Mouse (Mus musculus) embryonic facial prominence, embryonic 12.5 days (tissue): Measurements from ENCODE around the gene Cfap126. TPM values are rescaled to one million over a fixed set of nuclear protein-coding genes. Genes with fewer than 3 reads are reported as not detected.
"Not testable (repeated sequence)": the region's sequence is repeated elsewhere in the genome, so short reads cannot be mapped to it uniquely, and the experiment has no call there.

Experiments
- ATAC-seq: fragments of 200-750 bp; cut with Nextera tagmentation; 2 replicates; pipeline ENCODE4 v1.8.0; 2017; ENCODE audit not compliant: insufficient number of reproducible peaks, insufficient read depth, low FRiP score, low TSS enrichment
- H3K27ac ChIP-seq: fragments of 300-500 bp; sonication (generic); 2 replicates; pipeline ENCODE4 v1.5.1; 2016; ENCODE audit warnings: mild to moderate bottlenecking
- H3K27me3 ChIP-seq: fragments of 300-500 bp; sonication (generic); 2 replicates; pipeline ENCODE4 v1.6.1; 2016; ENCODE audit warnings: mild to moderate bottlenecking, moderate library complexity
- H3K36me3 ChIP-seq: fragments of 300-500 bp; sonication (generic); 2 replicates; pipeline ENCODE4 v1.6.1; 2016; ENCODE audit warnings: mild to moderate bottlenecking
- H3K4me1 ChIP-seq: fragments of 300-500 bp; sonication (generic); 2 replicates; pipeline ENCODE4 v1.6.1; 2016
- H3K4me2 ChIP-seq: fragments of 300-500 bp; sonication (generic); replicated peaks from 2 replicates; pipeline ENCODE4 v1.6.1; 2016; ENCODE audit warnings: mild to moderate bottlenecking, moderate library complexity
- H3K4me3 ChIP-seq: fragments of 300-500 bp; sonication (generic); 2 replicates; pipeline ENCODE4 v1.5.1; 2016; ENCODE audit warnings: mild to moderate bottlenecking
- H3K9ac ChIP-seq: fragments of 300-500 bp; sonication (generic); 2 replicates; pipeline ENCODE4 v1.6.1; 2016; ENCODE audit warnings: mild to moderate bottlenecking, moderate library complexity
- H3K9me3 ChIP-seq: fragments of 300-500 bp; sonication (generic); 2 replicates; pipeline ENCODE4 v1.6.1; 2016; ENCODE audit warnings: mild to moderate bottlenecking, moderate library complexity
- WGBS: fragments of 180-500 bp; shearing (Covaris S2); methylation state at CpG from one replicate; pipeline ENCODE4 v1.1.7; 2016; 5-methylcytosine and 5-hydroxymethylcytosine counted together
- polyA plus RNA-seq: library from polyadenylated mRNA; unstranded; fragments of >200 nt; fragmentation: Nextera tagmentation; extraction: Ambion mirVana; gene quantifications from 2 replicates; pipeline ENCODE4 v1.2.1, GENCODE M21; 2016

Gene Cfap126
- polyA plus RNA-seq, 1 experiment from 2014 or later, result 1.4 TPM

DNA sequence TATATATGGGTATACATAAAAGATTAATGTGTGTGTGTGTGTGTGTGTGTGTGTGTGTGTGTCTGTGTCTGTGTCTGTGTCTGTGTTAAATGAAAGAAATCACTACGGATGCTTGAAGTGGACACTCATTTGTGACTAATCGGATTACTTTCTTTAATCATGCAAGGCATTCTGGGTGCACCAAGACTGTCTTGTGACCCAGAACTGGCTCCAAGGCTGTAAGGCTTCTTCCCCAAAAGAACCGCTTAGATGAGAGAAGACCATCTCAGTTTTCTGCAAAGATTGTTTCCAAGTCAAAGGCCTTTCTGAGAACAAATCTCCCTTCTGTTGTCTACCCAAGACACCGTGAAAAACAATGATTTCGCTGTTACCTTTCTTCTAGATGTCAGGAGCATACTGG lies 36.5 kb upstream of the Cfap126 start:
- H3K4me2 ChIP-seq, H3K36me3 ChIP-seq, H3K9me3 ChIP-seq, H3K27ac ChIP-seq, H3K4me3 ChIP-seq, ATAC-seq, H3K4me1 ChIP-seq, H3K9ac ChIP-seq: not testable (repeated sequence)
- H3K27me3 ChIP-seq, result peaks cover 36% of the 10 kb centered on the region
- 40% methylated on average over 5 of the region's 5 CpGs for WGBS

DNA sequence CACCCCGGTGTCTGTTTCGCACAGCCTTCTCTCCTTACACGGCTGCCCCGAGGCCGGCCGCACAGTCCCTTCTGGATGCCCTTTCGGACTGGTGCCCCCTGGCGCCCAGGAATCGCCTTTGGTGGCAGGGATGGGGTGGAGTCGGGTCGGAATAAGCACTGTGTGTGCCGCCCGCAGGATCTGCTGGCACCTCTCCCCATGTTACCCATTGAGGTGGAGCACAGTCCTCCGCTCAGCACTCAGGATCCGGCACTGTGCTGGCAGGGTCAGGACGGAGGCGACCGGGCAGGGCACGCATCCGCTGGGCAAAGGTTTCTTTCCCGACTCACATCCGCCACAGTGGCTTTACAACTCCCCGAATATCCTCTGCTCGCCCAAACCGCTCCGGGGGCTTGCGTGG lies 35.8 kb upstream of the Cfap126 start:
- ATAC-seq, result 0 out of 2 replicates have a peak, but pooled peaks have one; percentile 6
- not testable (repeated sequence) for H3K9me3 ChIP-seq, H3K9ac ChIP-seq, H3K36me3 ChIP-seq, H3K27ac ChIP-seq, H3K4me1 ChIP-seq
- H3K27me3 ChIP-seq, result peaks cover 36% of the 10 kb centered on the region
- WGBS, result 3% methylated on average over 20 of the region's 27 CpGs
- H3K4me2 ChIP-seq, result peak overlapping the region; percentile 35
- peak overlapping the region; percentile 23; the same call in 1 of the 2 replicates for H3K4me3 ChIP-seq

DNA sequence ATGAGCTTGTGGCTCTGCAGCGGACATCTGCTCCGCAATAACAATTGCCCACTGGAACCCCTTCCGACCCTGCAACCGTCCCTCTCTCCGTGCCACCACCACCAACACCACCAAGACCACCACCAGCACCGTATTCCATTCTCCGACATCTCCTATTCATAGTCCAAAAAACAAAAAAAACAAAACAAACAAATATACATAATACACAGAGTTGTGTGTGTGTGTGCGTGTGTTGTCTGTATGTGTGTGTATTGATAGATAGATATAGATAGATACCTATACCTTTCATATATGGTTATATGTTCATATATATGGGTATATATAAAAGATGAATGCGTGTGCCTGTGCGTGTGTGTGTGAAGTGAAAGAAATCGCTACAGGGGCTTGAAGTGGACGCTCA lies 35.3 kb upstream of the Cfap126 start:
- not testable (repeated sequence) for H3K9ac ChIP-seq, H3K36me3 ChIP-seq, H3K4me3 ChIP-seq, ATAC-seq, H3K9me3 ChIP-seq, H3K27ac ChIP-seq, H3K4me1 ChIP-seq
- Histone ChIP-seq H3K4me2 (peak overlapping the region; percentile 26; the same call in 1 of the 2 replicates), H3K27me3 (peaks cover 36% of the 10 kb centered on the region)
- 28% methylated on average over 12 of the region's 12 CpGs for WGBS

DNA sequence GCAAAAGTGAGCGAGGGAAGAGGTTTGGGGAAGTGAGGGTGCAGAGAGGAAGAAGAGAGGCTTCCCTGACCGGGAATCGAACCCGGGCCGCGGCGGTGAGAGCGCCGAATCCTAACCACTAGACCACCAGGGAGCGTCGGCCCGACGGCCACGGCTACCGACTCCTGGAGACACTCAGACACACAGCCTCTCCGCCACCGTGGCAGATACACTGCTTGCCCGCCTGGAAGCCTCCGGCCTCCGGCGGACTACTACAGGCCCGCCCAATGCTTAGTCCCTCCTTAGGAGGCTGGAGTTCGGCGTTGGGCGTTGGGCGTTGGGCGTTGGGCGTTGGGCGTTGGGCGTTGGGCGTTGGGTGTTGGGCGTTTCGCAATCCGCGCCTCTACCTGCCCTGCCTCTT lies 34.4 kb upstream of the Cfap126 start:
- not testable (repeated sequence) for H3K4me2 ChIP-seq, H3K27ac ChIP-seq, H3K9ac ChIP-seq, H3K36me3 ChIP-seq, H3K9me3 ChIP-seq, H3K4me1 ChIP-seq, H3K4me3 ChIP-seq
- H3K27me3 ChIP-seq, result peaks cover 29% of the 10 kb centered on the region
- peak; percentile 30; the same call in 1 of the 2 replicates for ATAC-seq
- WGBS, result 0% methylated on average over 1 of the region's 35 CpGs

DNA sequence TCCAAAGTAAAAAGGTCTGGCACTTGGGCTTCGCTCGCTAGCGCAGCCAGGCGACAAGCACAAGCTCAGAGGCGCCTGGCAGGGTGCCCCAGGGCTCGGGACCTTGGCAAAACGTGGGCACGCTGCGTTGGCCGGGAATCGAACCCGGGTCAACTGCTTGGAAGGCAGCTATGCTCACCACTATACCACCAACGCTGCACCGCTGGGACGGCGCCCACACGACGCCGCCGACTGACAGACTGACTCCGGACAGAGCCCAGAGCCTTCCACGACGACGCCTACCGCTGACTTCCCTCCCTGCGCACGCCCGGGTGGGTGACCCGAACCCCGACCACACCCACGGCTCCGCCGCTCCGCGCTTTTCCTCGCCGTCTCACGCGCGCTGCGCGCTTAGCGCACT lies 33.9 kb upstream of the Cfap126 start:
- H3K4me2 ChIP-seq, H3K9me3 ChIP-seq, H3K4me3 ChIP-seq, H3K9ac ChIP-seq, H3K36me3 ChIP-seq, H3K27ac ChIP-seq, H3K4me1 ChIP-seq: not testable (repeated sequence)
- ATAC-seq, result 0 out of 2 replicates have a peak, but pooled peaks have one; percentile 7
- peaks cover 29% of the 10 kb centered on the region for H3K27me3 ChIP-seq
- WGBS, result no CpG with 5 or more reads among the region's 43 CpGs

DNA sequence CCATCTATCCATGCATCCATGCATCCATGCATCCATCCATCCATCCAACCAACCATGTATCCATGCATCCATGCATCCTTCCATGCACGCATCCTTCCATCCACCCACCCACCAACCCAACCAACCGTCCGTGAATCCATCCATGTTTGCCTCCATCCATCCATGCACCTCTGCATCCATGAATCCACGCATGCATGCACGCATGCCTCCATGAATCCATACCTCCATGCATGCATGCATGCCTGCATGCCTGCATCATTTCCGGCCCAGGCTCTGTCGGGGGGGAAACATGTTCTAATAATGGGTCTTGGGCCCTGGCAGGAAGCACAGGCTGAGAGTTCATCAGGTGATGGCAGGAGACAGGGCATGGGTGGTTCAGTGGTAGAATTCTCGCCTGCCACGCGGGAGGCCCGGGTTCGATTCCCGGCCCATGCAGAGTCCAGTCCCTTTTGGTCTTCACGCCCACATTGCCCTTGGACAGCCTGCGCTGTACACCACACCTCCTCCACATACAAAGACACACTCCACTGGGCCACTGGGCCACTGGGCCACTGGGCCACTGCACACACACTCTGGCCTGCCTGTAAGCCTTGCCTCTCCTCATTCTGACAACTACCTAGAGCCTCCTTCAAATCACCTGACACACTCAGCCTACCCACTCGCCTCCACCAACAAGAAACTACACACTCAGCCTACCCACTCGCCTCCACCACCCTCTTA lies 32.0 kb upstream of the Cfap126 start:
- not testable (repeated sequence) for H3K4me1 ChIP-seq, H3K4me2 ChIP-seq, H3K9me3 ChIP-seq, H3K9ac ChIP-seq, H3K36me3 ChIP-seq, H3K4me3 ChIP-seq, H3K27ac ChIP-seq
- peaks cover 39% of the 10 kb centered on the region for H3K27me3 ChIP-seq
- ATAC-seq, result peak; percentile 22; the same call in 1 of the 2 replicates
- 34% methylated on average over 12 of the region's 17 CpGs for WGBS

DNA sequence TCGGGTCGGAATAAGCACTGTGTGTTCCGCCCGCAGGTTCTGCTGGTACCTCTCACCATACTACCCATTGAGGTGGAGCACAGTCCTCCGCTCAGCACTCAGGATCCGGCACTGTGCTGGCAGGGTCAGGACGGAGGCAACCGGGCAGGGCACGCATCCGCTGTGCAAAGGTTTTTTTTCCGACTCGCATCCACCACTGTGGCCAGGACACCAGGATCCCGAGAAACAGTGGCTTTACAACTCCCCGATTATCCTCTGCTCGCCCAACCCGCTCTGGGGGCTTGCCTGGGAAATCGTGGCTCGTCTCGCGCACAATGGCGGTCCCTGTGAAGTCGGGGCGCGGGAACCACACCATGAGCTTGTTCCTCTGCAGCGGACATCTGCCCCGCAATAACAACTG lies 28.0 kb upstream of the Cfap126 start:
- peak overlapping the region; percentile 44 for H3K9ac ChIP-seq
- no peak for ATAC-seq
- under 1% methylated on average over 26 of the region's 26 CpGs for WGBS
- H3K27me3 ChIP-seq, result peaks cover 25% of the 10 kb centered on the region
- H3K4me1 ChIP-seq, result 0 out of 2 replicates have a peak, but pooled peaks cover 3% of the 10 kb centered on the region
- H3K36me3 ChIP-seq, result no peaks in the 10 kb centered on the region
- H3K4me3 ChIP-seq, result peak overlapping the region; percentile 46
- H3K9me3 ChIP-seq, result no peaks in the 10 kb centered on the region
- peak overlapping the region; percentile 76 for H3K4me2 ChIP-seq
- no peak overlapping the region for H3K27ac ChIP-seq

DNA sequence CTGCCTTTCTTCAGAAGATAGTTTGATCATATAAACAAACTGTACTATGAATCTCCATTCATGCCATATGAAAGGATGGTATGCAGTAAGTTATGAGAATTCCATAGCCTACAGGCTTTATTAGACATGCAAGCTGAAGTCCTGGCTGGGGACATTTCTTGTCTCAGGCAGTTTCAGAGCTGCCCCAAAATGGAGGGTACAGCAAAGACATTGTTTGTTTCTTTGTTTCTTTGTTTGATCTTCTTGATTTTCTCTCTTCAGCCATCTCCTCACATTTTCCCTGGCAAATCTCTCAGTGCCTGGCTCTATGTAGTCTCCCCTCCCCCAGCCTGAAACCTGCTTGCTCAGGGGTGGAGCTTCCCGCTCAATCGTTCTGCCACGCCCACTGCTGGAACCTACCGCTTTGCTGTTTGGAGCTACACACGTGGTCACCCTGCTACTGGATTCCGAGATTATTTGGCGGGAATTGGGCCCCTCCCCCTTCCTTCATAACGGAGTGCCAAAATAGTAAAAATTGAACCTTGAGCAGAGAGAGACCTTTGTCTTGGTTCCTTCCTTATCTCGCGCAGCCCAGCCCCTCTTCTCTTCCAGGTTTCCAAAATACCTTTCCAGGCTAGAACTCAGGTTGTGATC lies 25.4 kb upstream of the Cfap126 start:
- not testable (repeated sequence) for H3K27ac ChIP-seq, H3K4me1 ChIP-seq, ATAC-seq, H3K9me3 ChIP-seq, H3K9ac ChIP-seq, H3K36me3 ChIP-seq
- 5% methylated on average over 10 of the region's 10 CpGs for WGBS
- Histone ChIP-seq H3K27me3 (peaks cover 18% of the 10 kb centered on the region), H3K4me3 (peak overlapping the region; percentile 7; the same call in 1 of the 2 replicates), H3K4me2 (peak overlapping the region; percentile 38)

DNA sequence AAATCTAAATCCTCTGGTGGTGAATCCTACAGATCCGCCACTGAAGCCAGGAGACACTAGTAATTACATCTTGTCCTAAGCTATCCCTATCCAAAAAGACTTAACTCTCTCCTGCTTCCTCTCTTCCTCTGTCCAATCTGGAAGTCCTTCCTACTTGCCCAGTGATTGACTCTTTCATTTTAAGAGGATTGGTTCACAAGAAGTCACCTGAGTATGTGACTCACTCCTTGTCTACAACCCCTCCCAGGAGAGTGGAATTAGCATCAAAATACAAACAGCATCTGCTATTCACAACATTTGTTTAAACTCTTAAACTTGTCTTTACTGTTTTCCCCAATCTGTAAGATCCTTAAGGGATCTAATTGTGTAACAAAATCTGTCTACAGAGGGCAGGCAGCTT lies 23.8 kb upstream of the Cfap126 start:
- no peak for ATAC-seq
- WGBS, result 90% methylated on average over 1 of the region's 1 CpGs
- H3K4me3 ChIP-seq, result no peak overlapping the region
- H3K36me3 ChIP-seq, result no peaks in the 10 kb centered on the region
- no peaks in the 10 kb centered on the region for H3K9me3 ChIP-seq
- H3K4me1 ChIP-seq, result 0 out of 2 replicates have a peak, but pooled peaks cover 3% of the 10 kb centered on the region
- H3K4me2 ChIP-seq, result no peak overlapping the region
- no peak overlapping the region for H3K27ac ChIP-seq
- H3K27me3 ChIP-seq, result peaks cover 15% of the 10 kb centered on the region
- H3K9ac ChIP-seq, result no peak overlapping the region

DNA sequence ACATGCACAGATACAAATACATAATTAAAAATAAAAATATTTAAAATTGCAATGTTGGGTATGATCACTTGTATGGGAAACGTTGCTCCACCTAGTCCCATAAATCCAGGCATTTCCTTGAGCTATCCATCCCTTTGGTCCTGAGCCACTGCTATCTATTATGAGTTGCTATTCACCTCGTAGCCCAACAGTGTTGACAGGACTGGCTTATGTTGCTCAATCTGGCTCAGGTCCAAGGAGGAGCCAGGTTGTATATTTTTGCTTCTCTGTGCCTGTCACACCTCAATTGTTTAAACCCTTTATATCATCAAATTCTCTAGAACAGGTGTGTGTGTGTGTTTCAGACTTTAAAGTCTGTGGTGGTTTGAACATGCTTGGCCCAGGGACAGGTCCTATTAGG lies 23.0 kb upstream of the Cfap126 start:
- no peak overlapping the region for H3K4me2 ChIP-seq
- no peak overlapping the region for H3K27ac ChIP-seq
- peaks cover 11% of the 10 kb centered on the region for H3K27me3 ChIP-seq
- no peaks in the 10 kb centered on the region for H3K9me3 ChIP-seq
- no peak overlapping the region for H3K4me3 ChIP-seq
- 0 out of 2 replicates have a peak, but pooled peaks cover 3% of the 10 kb centered on the region for H3K4me1 ChIP-seq
- H3K36me3 ChIP-seq, result no peaks in the 10 kb centered on the region
- 75% methylated on average over 2 of the region's 2 CpGs for WGBS
- no peak overlapping the region for H3K9ac ChIP-seq
- no peak for ATAC-seq

DNA sequence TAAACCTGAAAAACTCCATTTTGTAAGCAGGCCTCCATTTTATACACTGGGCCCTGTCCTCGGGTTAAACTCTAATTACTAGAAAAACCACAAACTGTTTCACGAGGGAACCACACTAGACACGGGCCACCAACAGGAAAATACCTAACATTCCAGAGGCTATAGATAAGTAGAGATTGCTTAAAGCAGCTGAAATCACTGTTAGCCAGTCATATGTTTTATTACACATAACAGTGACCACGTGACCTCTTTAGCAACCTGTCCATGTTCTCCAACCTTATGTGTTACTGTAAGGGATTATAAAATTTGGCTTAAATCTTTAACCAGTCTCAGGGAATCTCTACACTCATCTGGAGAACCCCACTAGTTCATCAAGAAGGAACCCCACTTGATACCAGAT lies 19.3 kb upstream of the Cfap126 start:
- Histone ChIP-seq H3K36me3 (no peaks in the 10 kb centered on the region), H3K9me3 (no peaks in the 10 kb centered on the region), H3K27me3 (no peaks in the 10 kb centered on the region), H3K9ac (no peak overlapping the region), H3K27ac (no peak overlapping the region), H3K4me1 (0 out of 2 replicates have a peak, but pooled peaks cover 5% of the 10 kb centered on the region), H3K4me2 (no peak overlapping the region), H3K4me3 (no peak overlapping the region)
- ATAC-seq, result no peak
- 57% methylated on average over 4 of the region's 4 CpGs for WGBS
